Mouse (Mus musculus): Measurements from ENCODE around the gene Cfap58. TPM values are rescaled to one million over a fixed set of nuclear protein-coding genes. Genes with fewer than 3 reads are reported as not detected.

Gene Cfap58
- polyA plus RNA-seq, 1 experiment: not detected

- Histone ChIP-seq H3ac (ENCODE audit: control insufficient read depth, insufficient read length) (no peak overlapping the region), H3K36me3 (ENCODE audit: control insufficient read depth, insufficient read depth) (peaks cover 31% of the 10 kb centered on the region)
Measured at GRCm38 (mm10) chr19:47893092-47893491, 44.4 kb upstream of the Cfap58 start.

GRCm38 (mm10) chr19:47898472-47899079 is 38.9 kb upstream of the Cfap58 start:
- H3K36me3 ChIP-seq (ENCODE audit: control insufficient read depth, insufficient read depth): peaks cover 46% of the 10 kb centered on the region
- H3K27me3 ChIP-seq (ENCODE audit: control insufficient read depth, insufficient read depth, insufficient read length): no peaks in the 10 kb centered on the region
- no peak overlapping the region for H3K4me3 ChIP-seq
- peaks cover 46% of the 10 kb centered on the region for H3K79me2 ChIP-seq (ENCODE audit: control insufficient read depth, insufficient read depth)
- no peak overlapping the region for H3K4me2 ChIP-seq (ENCODE audit: low read depth)
- no peak for TF ChIP-seq E2F4 (IDR thresholded peaks at IDR 0.05; ENCODE audit: insufficient read depth)
- TF ChIP-seq POLR2AphosphoS2 (IDR thresholded peaks at IDR 0.05; ENCODE audit: insufficient read length, low read depth): no peak
- TF ChIP-seq TCF12 (IDR thresholded peaks at IDR 0.05; ENCODE audit: insufficient read depth, poor library complexity, severe bottlenecking): no peak
- no peak for TF ChIP-seq MYOD1 (IDR thresholded peaks at IDR 0.05; ENCODE audit: control insufficient read depth in 1 of 3, insufficient read length in 2 of 3, low read depth in 2 of 3)
- TF ChIP-seq SRF (IDR thresholded peaks at IDR 0.05; ENCODE audit: control insufficient read depth, insufficient read length, low read depth): no peak
- no peak for TF ChIP-seq POLR2A (IDR thresholded peaks at IDR 0.05; ENCODE audit: insufficient read length, low read depth)
- H3ac ChIP-seq (ENCODE audit: control insufficient read depth, insufficient read length): no peak overlapping the region

More at GRCm38 (mm10) chr19:47893092-47893491, 44.4 kb upstream of the Cfap58 start:
- TF ChIP-seq REST (IDR thresholded peaks at IDR 0.05; ENCODE audit: insufficient read depth, insufficient read length) (no peak), TCF3 (IDR thresholded peaks at IDR 0.05; ENCODE audit: insufficient read length, low read depth) (no peak), MYOD1 (IDR thresholded peaks at IDR 0.05; ENCODE audit: control insufficient read depth in 1 of 3, insufficient read length in 2 of 3, low read depth in 2 of 3) (no peak), POLR2A (IDR thresholded peaks at IDR 0.05; ENCODE audit: insufficient read length, low read depth) (no peak), POLR2AphosphoS2 (IDR thresholded peaks at IDR 0.05; ENCODE audit: insufficient read length, low read depth) (no peak), TCF12 (IDR thresholded peaks at IDR 0.05; ENCODE audit: insufficient read depth, poor library complexity, severe bottlenecking) (no peak), E2F4 (IDR thresholded peaks at IDR 0.05; ENCODE audit: insufficient read depth) (no peak), CEBPB (IDR thresholded peaks at IDR 0.05; ENCODE audit: insufficient read depth, poor library complexity, severe bottlenecking) (no peak), MYOG (IDR thresholded peaks at IDR 0.05; ENCODE audit: control insufficient read depth in 1 of 3, insufficient read depth in 1 of 3, insufficient read length in 2 of 3, low read depth in 2 of 3) (no peak), USF1 (IDR thresholded peaks at IDR 0.05; ENCODE audit: low read depth) (no peak), SRF (IDR thresholded peaks at IDR 0.05; ENCODE audit: control insufficient read depth, insufficient read length, low read depth) (no peak), MAX (IDR thresholded peaks at IDR 0.05; ENCODE audit: low read depth) (no peak)
- Histone ChIP-seq H3K79me2 (ENCODE audit: control insufficient read depth, insufficient read depth) (peaks cover 3% of the 10 kb centered on the region), H3K27me3 (ENCODE audit: control insufficient read depth, insufficient read depth, insufficient read length) (no peaks in the 10 kb centered on the region), H3K4me3 (no peak overlapping the region), H3K4me2 (ENCODE audit: low read depth) (no peak overlapping the region)

DNA sequence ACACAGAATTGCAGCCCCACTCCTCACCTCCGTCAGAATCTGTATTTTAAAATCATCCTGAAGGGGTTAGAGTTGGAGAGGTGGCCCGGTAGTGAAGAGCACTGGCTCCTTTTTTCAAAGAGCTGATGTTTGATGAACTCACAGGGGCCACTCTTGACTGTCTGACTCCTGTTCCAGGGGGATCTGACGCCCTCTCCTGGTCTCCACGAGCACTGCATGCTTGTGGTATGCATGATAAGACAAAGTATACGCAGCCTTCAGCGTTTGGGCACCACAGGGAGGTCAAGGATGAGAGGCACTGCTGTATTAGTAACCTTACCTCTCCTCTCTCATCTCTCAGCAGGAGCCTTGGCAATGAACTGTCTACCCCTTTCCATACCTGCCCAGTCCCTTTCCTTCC is 37.5 kb upstream of the Cfap58 start:
- Histone ChIP-seq H3K4me3 (no peak overlapping the region), H3K36me3 (ENCODE audit: control insufficient read depth, insufficient read depth) (peaks cover 41% of the 10 kb centered on the region), H3K4me2 (ENCODE audit: low read depth) (no peak overlapping the region), H3K79me2 (ENCODE audit: control insufficient read depth, insufficient read depth) (peaks cover 57% of the 10 kb centered on the region), H3K27me3 (ENCODE audit: control insufficient read depth, insufficient read depth, insufficient read length) (no peaks in the 10 kb centered on the region), H3ac (ENCODE audit: control insufficient read depth, insufficient read length) (no peak overlapping the region)
- no peak for TF ChIP-seq POLR2A (IDR thresholded peaks at IDR 0.05; ENCODE audit: insufficient read length, low read depth)
- TF ChIP-seq CEBPB (IDR thresholded peaks at IDR 0.05; ENCODE audit: insufficient read depth, poor library complexity, severe bottlenecking): no peak
- no peak for TF ChIP-seq MYOG (IDR thresholded peaks at IDR 0.05; ENCODE audit: control insufficient read depth in 1 of 3, insufficient read depth in 1 of 3, insufficient read length in 2 of 3, low read depth in 2 of 3)
- TF ChIP-seq E2F4 (IDR thresholded peaks at IDR 0.05; ENCODE audit: insufficient read depth): no peak
- TF ChIP-seq SRF (IDR thresholded peaks at IDR 0.05; ENCODE audit: control insufficient read depth, insufficient read length, low read depth): no peak
- no peak for TF ChIP-seq USF1 (IDR thresholded peaks at IDR 0.05; ENCODE audit: low read depth)
- no peak for TF ChIP-seq POLR2AphosphoS2 (IDR thresholded peaks at IDR 0.05; ENCODE audit: insufficient read length, low read depth)
- no peak for TF ChIP-seq TCF12 (IDR thresholded peaks at IDR 0.05; ENCODE audit: insufficient read depth, poor library complexity, severe bottlenecking)

- H3K4me3 ChIP-seq: no peak overlapping the region
Measured at GRCm38 (mm10) chr19:47900558-47900957, 36.9 kb upstream of the Cfap58 start.

More at GRCm38 (mm10) chr19:47900558-47900957, 36.9 kb upstream of the Cfap58 start:
- no peak for TF ChIP-seq USF1 (IDR thresholded peaks at IDR 0.05; ENCODE audit: low read depth)
- no peak for TF ChIP-seq POLR2AphosphoS2 (IDR thresholded peaks at IDR 0.05; ENCODE audit: insufficient read length, low read depth)
- TF ChIP-seq TCF3 (IDR thresholded peaks at IDR 0.05; ENCODE audit: insufficient read length, low read depth): no peak
- no peak for TF ChIP-seq E2F4 (IDR thresholded peaks at IDR 0.05; ENCODE audit: insufficient read depth)
- no peak for TF ChIP-seq CEBPB (IDR thresholded peaks at IDR 0.05; ENCODE audit: insufficient read depth, poor library complexity, severe bottlenecking)
- no peak for TF ChIP-seq POLR2A (IDR thresholded peaks at IDR 0.05; ENCODE audit: insufficient read length, low read depth)
- Histone ChIP-seq H3K36me3 (ENCODE audit: control insufficient read depth, insufficient read depth) (peaks cover 41% of the 10 kb centered on the region), H3ac (ENCODE audit: control insufficient read depth, insufficient read length) (no peak overlapping the region), H3K27me3 (ENCODE audit: control insufficient read depth, insufficient read depth, insufficient read length) (no peaks in the 10 kb centered on the region), H3K4me2 (ENCODE audit: low read depth) (no peak overlapping the region), H3K79me2 (ENCODE audit: control insufficient read depth, insufficient read depth) (peaks cover 63% of the 10 kb centered on the region)

Measured in myocyte (in vitro differentiated cells).